Mouse (Mus musculus) liver, embryonic 14.5 days (tissue): Measurements from ENCODE around the gene Myo1a.

ENCODE experiments used
- CTCF ChIP-seq: IDR thresholded peaks from 2 replicates; pipeline ENCODE4 v1.5.1; 2016; ENCODE audit warnings: antibody characterized with exemption, low read depth, control low read depth
- EP300 ChIP-seq: IDR thresholded peaks from 2 replicates; pipeline ENCODE4 v1.6.1; 2016; ENCODE audit warnings: antibody characterized with exemption, low read depth

DNA sequence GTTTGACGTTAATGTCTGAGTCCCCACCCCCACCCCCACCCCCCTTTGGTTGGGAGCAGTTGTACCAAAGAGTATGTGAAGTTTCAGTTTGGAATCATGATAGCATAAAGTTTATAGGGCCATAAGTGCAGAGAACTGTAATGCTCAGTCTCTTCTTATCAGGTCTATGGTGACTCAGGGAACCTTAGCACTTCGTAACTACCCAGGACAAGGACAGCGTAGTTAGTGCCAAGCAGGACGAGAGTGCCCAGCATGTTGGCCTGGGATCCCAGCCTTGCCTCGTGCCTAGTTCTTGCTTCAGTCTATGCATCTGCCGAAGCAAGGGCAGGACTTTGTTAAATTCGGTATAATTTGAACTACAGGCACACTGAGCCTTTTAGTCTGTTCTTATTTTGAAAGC lies 9.2 kb upstream of the Myo1a start:
- TF ChIP-seq CTCF: no peak
- TF ChIP-seq EP300: no peak
